Mouse (Mus musculus): ENCODE results near the gene Olfr1148. TPM values are rescaled to one million over a fixed set of nuclear protein-coding genes. Genes with fewer than 3 reads are reported as not detected.

The Olfr1148 gene
- polyA plus RNA-seq (2017; shearing (Covaris generic)), result not detected

DNA sequence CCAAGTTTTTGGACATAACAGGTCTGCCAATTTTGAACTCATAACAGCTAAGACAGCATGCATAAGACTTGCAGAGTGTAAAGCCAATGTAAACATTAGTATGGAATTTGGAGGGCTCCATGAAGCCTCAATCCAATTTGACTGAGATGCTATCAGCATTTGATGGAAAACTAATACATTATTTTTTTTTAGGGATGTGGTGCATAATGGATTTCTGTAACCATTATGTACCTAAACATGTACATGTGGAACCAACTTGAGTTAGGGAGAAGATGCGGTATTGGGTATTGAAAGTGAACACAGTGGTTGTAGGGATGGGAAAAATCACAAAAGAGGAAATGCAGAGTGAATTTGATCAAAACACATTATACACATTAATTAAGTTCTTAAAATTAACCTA lies at the start of gene Olfr1148:
Olfr1148 (plus strand) TSS at position 301 of the 400 bp plus-strand sequence.

GRCm38 (mm10) chr2:87800292-87800691 lies 30.0 kb upstream of the Olfr1148 start, which contains the start of gene Olfr1143:
Gene Olfr1143 (plus strand): TSS chr2:87800592.

DNA sequence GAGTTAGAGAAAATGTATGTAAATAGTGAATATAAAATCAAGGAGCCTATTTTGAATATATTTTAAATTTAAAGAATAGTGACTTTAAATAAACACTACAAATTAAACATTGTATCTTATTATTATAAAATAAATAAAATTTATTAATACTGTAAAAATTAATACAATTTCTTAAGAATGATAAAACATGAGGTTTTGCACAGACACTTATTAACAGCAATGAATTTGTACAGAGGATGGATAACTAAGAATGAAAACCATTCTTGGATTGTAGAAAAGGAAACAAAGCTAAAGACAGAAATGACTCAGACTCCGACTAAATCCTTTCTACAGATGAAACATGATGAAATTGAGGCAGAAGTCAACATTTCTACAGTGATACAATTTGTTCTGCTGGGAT lies 20.8 kb upstream of the Olfr1148 start, which contains the start of gene Olfr1145:
Olfr1145 (plus strand) TSS at position 301 of the 400 bp plus-strand sequence.

GRCm38 (mm10) chr2:87843693-87844092 lies 13.4 kb downstream of the Olfr1148 start, which contains the start of gene Olfr1150-ps1:
Gene Olfr1150-ps1 (plus strand): TSS chr2:87843993.

DNA sequence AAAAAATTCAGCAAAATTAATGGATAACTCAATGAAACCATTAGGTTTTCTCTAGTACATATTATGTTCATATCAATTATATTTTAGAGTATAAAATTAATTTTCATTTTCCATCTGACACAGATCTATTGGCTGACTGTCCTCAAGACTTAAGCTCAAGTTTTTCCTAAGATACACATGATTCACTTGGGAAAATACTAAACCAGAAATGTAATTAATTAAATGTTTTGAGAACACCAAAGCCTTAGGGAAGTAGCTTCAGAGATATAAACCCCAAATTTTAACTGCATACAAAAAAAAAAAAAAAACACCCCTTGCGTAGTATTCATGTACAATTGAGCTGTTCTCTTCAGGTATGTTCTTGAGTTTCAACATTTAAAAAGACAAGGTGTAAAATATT lies 25.2 kb downstream of the Olfr1148 start, which contains the start of gene Olfr1151:
Olfr1151 (plus strand) TSS at position 301 of the 400 bp plus-strand sequence.

DNA sequence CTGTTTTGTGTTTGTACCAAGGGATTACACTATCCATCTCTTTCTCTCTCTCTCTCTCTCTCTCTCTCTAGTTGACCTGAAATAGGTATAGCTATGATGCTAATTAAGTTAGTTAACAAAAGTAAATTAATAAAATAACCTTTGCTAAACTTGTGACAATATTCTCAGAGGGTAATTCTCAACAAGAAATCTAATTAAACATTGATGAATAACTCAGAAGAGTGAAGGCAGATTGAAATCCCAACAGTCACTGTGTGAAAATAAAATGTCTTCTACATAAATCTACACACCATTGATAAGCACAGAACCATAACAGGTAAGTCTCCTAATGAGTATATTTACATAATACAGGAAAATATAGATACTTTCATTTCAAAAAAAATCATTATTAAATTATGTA lies 35.9 kb downstream of the Olfr1148 start, which contains the start of gene Olfr1152:
Olfr1152 (plus strand) TSS at position 301 of the 400 bp plus-strand sequence.

Other genes with a start within 250 kb of the Olfr1148 start
- not detected for gene Olfr1130, start 224.3 kb upstream of the Olfr1148 start, polyA plus RNA-seq (2017; shearing (Covaris generic))
- not detected for gene Olfr1131, start 203.4 kb upstream of the Olfr1148 start, polyA plus RNA-seq (2017; shearing (Covaris generic))
- gene Olfr1132, start 193.0 kb upstream of the Olfr1148 start, polyA plus RNA-seq (2017; shearing (Covaris generic)), result not detected
- gene Olfr1133, start 183.2 kb upstream of the Olfr1148 start, polyA plus RNA-seq (2017; shearing (Covaris generic)), result not detected
- gene Olfr1134, start 172.1 kb upstream of the Olfr1148 start, polyA plus RNA-seq (2017; shearing (Covaris generic)), result not detected
- gene Olfr1135, start 156.9 kb upstream of the Olfr1148 start, polyA plus RNA-seq (2017; shearing (Covaris generic)), result not detected
- gene Olfr1136, start 136.6 kb upstream of the Olfr1148 start, polyA plus RNA-seq (2017; shearing (Covaris generic)), result not detected
- not detected for gene Olfr1137, start 117.4 kb upstream of the Olfr1148 start, polyA plus RNA-seq (2017; shearing (Covaris generic))
- not detected for gene Olfr1138, start 90.6 kb upstream of the Olfr1148 start, polyA plus RNA-seq (2017; shearing (Covaris generic))
- not detected for gene Olfr1140, start 86.8 kb upstream of the Olfr1148 start, polyA plus RNA-seq (2017; shearing (Covaris generic))
- not detected for gene Olfr1141, start 76.5 kb upstream of the Olfr1148 start, polyA plus RNA-seq (2017; shearing (Covaris generic))
- not detected for gene Olfr152, start 51.0 kb upstream of the Olfr1148 start, polyA plus RNA-seq (2017; shearing (Covaris generic))
- gene Olfr1143, start 29.9 kb upstream of the Olfr1148 start, polyA plus RNA-seq (2017; shearing (Covaris generic)), result not detected
- gene Olfr1145, start 20.7 kb upstream of the Olfr1148 start, polyA plus RNA-seq (2017; shearing (Covaris generic)), result not detected
- gene Olfr1150-ps1, start 13.5 kb downstream of the Olfr1148 start, polyA plus RNA-seq (2017; shearing (Covaris generic)), result not detected
- not detected for gene Olfr1151, start 25.3 kb downstream of the Olfr1148 start, polyA plus RNA-seq (2017; shearing (Covaris generic))
- gene Olfr1152, start 36.0 kb downstream of the Olfr1148 start, polyA plus RNA-seq (2017; shearing (Covaris generic)), result not detected
- gene Olfr1153, start 64.4 kb downstream of the Olfr1148 start, polyA plus RNA-seq (2017; shearing (Covaris generic)), result not detected
- gene Olfr1154, start 74.6 kb downstream of the Olfr1148 start, polyA plus RNA-seq (2017; shearing (Covaris generic)), result not detected
- gene Olfr1155, start 114.6 kb downstream of the Olfr1148 start, polyA plus RNA-seq (2017; shearing (Covaris generic)), result not detected
- gene Olfr1156, start 122.6 kb downstream of the Olfr1148 start, polyA plus RNA-seq (2017; shearing (Covaris generic)), result 0.09 TPM
- gene Olfr1157, start 137.8 kb downstream of the Olfr1148 start, polyA plus RNA-seq (2017; shearing (Covaris generic)), result 0.06 TPM
- not detected for gene Olfr74, start 144.1 kb downstream of the Olfr1148 start, polyA plus RNA-seq (2017; shearing (Covaris generic))
- gene Olfr1158, start 159.6 kb downstream of the Olfr1148 start, polyA plus RNA-seq (2017; shearing (Covaris generic)), result not detected
- not detected for gene Olfr1160, start 177.7 kb downstream of the Olfr1148 start, polyA plus RNA-seq (2017; shearing (Covaris generic))
- gene Olfr1161, start 192.2 kb downstream of the Olfr1148 start, polyA plus RNA-seq (2017; shearing (Covaris generic)), result not detected
- gene Olfr73, start 207.2 kb downstream of the Olfr1148 start, polyA plus RNA-seq (2017; shearing (Covaris generic)), result not detected
- not detected for gene Olfr1162, start 220.6 kb downstream of the Olfr1148 start, polyA plus RNA-seq (2017; shearing (Covaris generic))
- gene Olfr1163, start 241.3 kb downstream of the Olfr1148 start, polyA plus RNA-seq (2017; shearing (Covaris generic)), result not detected

Measured in inflammation-experienced regulatory T-cells, adult 16 weeks (primary cell).